Mouse (Mus musculus): ENCODE results near the gene Lactb. TPM values are rescaled to one million over a fixed set of nuclear protein-coding genes. Genes with fewer than 3 reads are reported as not detected.

Lactb gene
- polyA plus RNA-seq, 2 experiments = 5.6 to 7.7 TPM

GRCm38 (mm10) chr9:66927696-66928402 lies 47.4 kb downstream of the Lactb start:
- ATAC-seq (ENCODE audit: insufficient read depth) = no peak

GRCm38 (mm10) chr9:66925853-66926252 lies 49.4 kb downstream of the Lactb start:
- H3K4me3 ChIP-seq (ENCODE audit: insufficient read depth in 1 of 2, low read depth in 2 of 2, low read length in 2 of 2) = no peak overlapping the region
- H3K4me1 ChIP-seq (replicated peaks; ENCODE audit: control insufficient read depth in 2 of 2, insufficient read depth in 2 of 2, low read length in 1 of 2) = peaks cover 4% of the 10 kb centered on the region in 2 experiments; a peak in 2 of 4 replicates
- H3K36me3 ChIP-seq (replicated peaks; ENCODE audit: control insufficient read depth, insufficient read depth, low read depth) = no peaks in the 10 kb centered on the region
- H3K9me3 ChIP-seq (ENCODE audit: control insufficient read depth, low read length) = no peaks in the 10 kb centered on the region
- H3K27me3 ChIP-seq (ENCODE audit: control insufficient read depth, insufficient read depth, low read length) = no peaks in the 10 kb centered on the region
- TF ChIP-seq EP300 (IDR thresholded peaks at IDR 0.05; ENCODE audit: low read depth) (no peak), CTCF (IDR thresholded peaks at IDR 0.05; ENCODE audit: low read depth) (no peak)
- DNase-seq (ENCODE audit: low read depth in 3 of 3, low spot score in 3 of 3) = no peak
- no peak for ATAC-seq (ENCODE audit: insufficient read depth)
- no peak overlapping the region for H3K4me2 ChIP-seq (ENCODE audit: low read depth)
- H3K27ac ChIP-seq = no peak overlapping the region
- no peak overlapping the region for H3K9ac ChIP-seq (replicated peaks)
- 55% methylated on average over 3 of the region's 3 CpGs for WGBS (ENCODE audit: insufficient replicate concordance)

More at GRCm38 (mm10) chr9:66927696-66928402, 47.4 kb downstream of the Lactb start:
- no peaks in the 10 kb centered on the region for H3K4me1 ChIP-seq (replicated peaks; ENCODE audit: control insufficient read depth in 2 of 2, insufficient read depth in 2 of 2, low read length in 1 of 2)
- TF ChIP-seq EP300 (IDR thresholded peaks at IDR 0.05; ENCODE audit: low read depth) (no peak), CTCF (IDR thresholded peaks at IDR 0.05; ENCODE audit: low read depth) (no peak)
- no peak overlapping the region for H3K4me2 ChIP-seq (ENCODE audit: low read depth)
- no peak overlapping the region for H3K9ac ChIP-seq (replicated peaks)
- 79% methylated on average over 8 of the region's 8 CpGs for WGBS (ENCODE audit: insufficient replicate concordance)
- H3K9me3 ChIP-seq (ENCODE audit: control insufficient read depth, low read length) = no peaks in the 10 kb centered on the region
- no peak overlapping the region for H3K27ac ChIP-seq
- H3K4me3 ChIP-seq (ENCODE audit: insufficient read depth in 1 of 2, low read depth in 2 of 2, low read length in 2 of 2) = no peak overlapping the region
- H3K27me3 ChIP-seq (ENCODE audit: control insufficient read depth, insufficient read depth, low read length) = no peaks in the 10 kb centered on the region
- DNase-seq (ENCODE audit: low read depth in 3 of 3, low spot score in 3 of 3) = no peak
- no peaks in the 10 kb centered on the region for H3K36me3 ChIP-seq (replicated peaks; ENCODE audit: control insufficient read depth, insufficient read depth, low read depth)

- H3K4me3 ChIP-seq (ENCODE audit: insufficient read depth in 1 of 2, low read depth in 2 of 2, low read length in 2 of 2) = no peak overlapping the region
- H3K4me2 ChIP-seq (ENCODE audit: low read depth) = no peak overlapping the region
- peak; percentile 58 for TF ChIP-seq CTCF (IDR thresholded peaks at IDR 0.05; ENCODE audit: low read depth)
- TF ChIP-seq EP300 (IDR thresholded peaks at IDR 0.05; ENCODE audit: low read depth) = no peak
- peaks cover 14 to 17% of the 10 kb centered on the region in 2 experiments for H3K4me1 ChIP-seq (replicated peaks; ENCODE audit: control insufficient read depth in 2 of 2, insufficient read depth in 2 of 2, low read length in 1 of 2)
- DNase-seq (ENCODE audit: low read depth in 3 of 3, low spot score in 3 of 3) = no peak
- no peak overlapping the region for H3K27ac ChIP-seq
- no peaks in the 10 kb centered on the region for H3K9me3 ChIP-seq (ENCODE audit: control insufficient read depth, low read length)
- H3K27me3 ChIP-seq (ENCODE audit: control insufficient read depth, insufficient read depth, low read length) = no peaks in the 10 kb centered on the region
- no peak overlapping the region for H3K9ac ChIP-seq (replicated peaks)
- WGBS (ENCODE audit: insufficient replicate concordance) = 85% methylated on average over 1 of the region's 1 CpGs
- no peaks in the 10 kb centered on the region; the same call in 1 of the 2 replicates for H3K36me3 ChIP-seq (replicated peaks; ENCODE audit: control insufficient read depth, insufficient read depth, low read depth)
- no peak for ATAC-seq (ENCODE audit: insufficient read depth)
Measured at GRCm38 (mm10) chr9:66922076-66922475, 53.2 kb downstream of the Lactb start.

DNA sequence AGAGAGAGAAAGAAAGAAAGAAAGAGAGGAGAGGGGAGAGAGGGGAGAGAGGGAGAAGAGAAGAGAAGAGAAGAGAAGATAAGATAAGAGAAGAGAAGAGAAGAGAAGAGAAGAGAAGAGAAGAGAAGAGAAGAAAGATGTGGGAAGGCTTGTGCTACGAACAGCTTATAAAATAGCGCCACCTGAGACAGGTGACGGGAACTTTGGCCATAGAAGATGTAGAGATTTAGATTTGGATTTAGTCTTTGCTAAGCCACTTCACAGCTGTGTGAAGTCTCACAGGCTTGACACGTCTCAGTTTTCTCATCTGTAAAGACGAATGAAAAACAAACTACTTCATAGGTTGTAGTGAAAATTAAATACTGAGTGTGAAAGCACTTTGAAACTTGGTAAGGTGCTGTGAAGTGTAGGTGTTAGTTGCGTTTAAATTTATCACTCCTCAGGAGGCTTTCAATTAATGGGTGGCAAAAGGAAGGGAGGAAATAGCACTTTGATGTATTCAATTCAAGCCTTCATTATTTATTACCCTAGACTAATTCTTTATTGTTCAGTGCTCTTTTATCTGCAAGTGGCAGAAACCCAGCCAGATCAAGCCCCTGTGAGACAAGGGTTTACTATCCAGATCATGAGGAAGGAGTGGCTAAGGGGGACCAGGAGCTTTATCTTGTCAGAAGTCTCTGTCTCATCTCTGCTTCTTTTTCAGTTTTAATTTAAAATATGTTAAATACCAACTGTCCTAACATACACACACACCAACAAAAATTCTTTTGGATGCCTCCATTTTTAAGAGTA lies 54.6 kb downstream of the Lactb start:
- Histone ChIP-seq H3K36me3 (replicated peaks; ENCODE audit: control insufficient read depth, insufficient read depth, low read depth) (no peaks in the 10 kb centered on the region; the same call in 1 of the 2 replicates), H3K4me2 (ENCODE audit: low read depth) (peak overlapping the region; percentile 74), H3K9me3 (ENCODE audit: control insufficient read depth, low read length) (no peaks in the 10 kb centered on the region), H3K4me1 (replicated peaks; ENCODE audit: control insufficient read depth in 2 of 2, insufficient read depth in 2 of 2, low read length in 1 of 2) (peaks cover 26 to 30% of the 10 kb centered on the region in 2 experiments), H3K27me3 (ENCODE audit: control insufficient read depth, insufficient read depth, low read length) (no peaks in the 10 kb centered on the region), H3K4me3 (ENCODE audit: insufficient read depth in 1 of 2, low read depth in 2 of 2, low read length in 2 of 2) (peak overlapping the region in 1 of 2 experiments; percentile 6; a peak in 1 of 4 replicates), H3K27ac (no peak overlapping the region), H3K9ac (replicated peaks) (no peak overlapping the region)
- peak; percentile 45; the same call in 1 of the 2 replicates for TF ChIP-seq CTCF (IDR thresholded peaks at IDR 0.05; ENCODE audit: low read depth)
- no peak for TF ChIP-seq EP300 (IDR thresholded peaks at IDR 0.05; ENCODE audit: low read depth)
- ATAC-seq (ENCODE audit: insufficient read depth) (no peak), DNase-seq (ENCODE audit: low read depth in 3 of 3, low spot score in 3 of 3) (no peak)
- WGBS (ENCODE audit: insufficient replicate concordance) = 17% methylated on average over 6 of the region's 6 CpGs

- Histone ChIP-seq H3K27me3 (ENCODE audit: control insufficient read depth, insufficient read depth, low read length) (no peaks in the 10 kb centered on the region), H3K9me3 (ENCODE audit: control insufficient read depth, low read length) (no peaks in the 10 kb centered on the region), H3K9ac (replicated peaks) (peak overlapping the region; percentile 53), H3K4me1 (replicated peaks; ENCODE audit: control insufficient read depth in 2 of 2, insufficient read depth in 2 of 2, low read length in 1 of 2) (peaks cover 32 to 36% of the 10 kb centered on the region in 2 experiments), H3K36me3 (replicated peaks; ENCODE audit: control insufficient read depth, insufficient read depth, low read depth) (peaks cover 2% of the 10 kb centered on the region), H3K27ac (no peak overlapping the region), H3K4me3 (ENCODE audit: insufficient read depth in 1 of 2, low read depth in 2 of 2, low read length in 2 of 2) (peak overlapping the region; percentile 71 to 96), H3K4me2 (ENCODE audit: low read depth) (peak overlapping the region; percentile 74)
- ATAC-seq (ENCODE audit: insufficient read depth) = no peak
- no peak for DNase-seq (ENCODE audit: low read depth in 3 of 3, low spot score in 3 of 3)
- TF ChIP-seq CTCF (IDR thresholded peaks at IDR 0.05; ENCODE audit: low read depth) (no peak), EP300 (IDR thresholded peaks at IDR 0.05; ENCODE audit: low read depth) (no peak)
- WGBS (ENCODE audit: insufficient replicate concordance) = under 1% methylated on average over 14 of the region's 14 CpGs
Measured at GRCm38 (mm10) chr9:66919981-66920380, 55.3 kb downstream of the Lactb start.
